Mouse (Mus musculus) layer of hippocampus, adult 8-10 months (tissue): ENCODE results near the gene Prss34. TPM values are rescaled to one million over a fixed set of nuclear protein-coding genes. Genes with fewer than 3 reads are reported as not detected.

Experiments
- DNase-seq, 2 experiments: peaks; one replicate each; pipeline ENCODE4 v3.0.0; 2022; ENCODE audit warnings: low spot score in 2 of 2
- total RNA-seq, 4 experiments: library from RNA; stranded (reverse); gene quantifications; 2 replicates each; pipeline ENCODE4 v1.2.4; 2022

Prss34 gene
- total RNA-seq, 4 experiments from 2014 or later: not detected

DNA sequence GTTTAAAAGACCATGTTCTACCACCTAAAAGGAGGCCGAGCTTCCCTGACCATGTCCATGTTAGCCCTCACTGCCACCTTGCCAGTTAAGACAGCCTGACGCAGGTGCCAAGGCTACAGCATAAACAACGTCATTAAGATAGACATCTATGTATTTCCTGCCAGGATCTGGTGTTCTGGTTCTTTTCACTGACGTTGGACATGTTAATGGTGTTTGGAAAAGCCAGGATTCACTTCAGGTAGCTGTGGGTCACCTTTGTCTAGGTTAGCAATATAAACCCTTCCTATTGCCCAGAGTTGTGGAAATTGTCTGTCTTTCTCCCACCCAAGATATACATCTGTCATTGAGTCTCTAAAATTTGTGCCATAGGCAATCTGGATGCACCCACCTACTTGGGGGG, 10.2 kb downstream of the Prss34 start, which contains the start of gene Prss28:
Prss28 (plus strand) TSS at position 301 of the 400 bp plus-strand sequence.
- DNase-seq: no peak

GRCm38 (mm10) chr17:25318354-25318753, 20.2 kb downstream of the Prss34 start, which contains the start of gene Prss29:
Gene Prss29 (plus strand): TSS chr17:25318654.
- no peak for DNase-seq

DNA sequence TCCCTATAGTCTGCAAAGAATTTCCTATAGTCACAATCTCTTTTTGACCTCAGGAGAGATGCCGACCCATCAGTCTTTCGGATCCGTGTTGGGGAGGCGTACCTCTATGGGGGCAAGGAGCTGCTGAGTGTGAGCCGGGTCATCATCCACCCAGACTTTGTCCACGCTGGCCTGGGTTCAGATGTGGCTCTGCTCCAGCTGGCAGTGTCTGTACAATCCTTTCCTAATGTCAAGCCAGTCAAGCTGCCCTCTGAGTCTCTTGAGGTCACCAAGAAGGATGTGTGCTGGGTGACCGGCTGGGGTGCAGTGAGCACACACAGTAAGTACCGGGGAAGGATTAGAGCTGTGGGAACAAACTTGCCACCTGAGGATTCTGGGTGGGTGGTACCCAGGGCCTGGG, 22.6 kb downstream of the Prss34 start:
- no peak for DNase-seq

GRCm38 (mm10) chr17:25322930-25323329, 24.7 kb downstream of the Prss34 start:
- DNase-seq: no peak

- DNase-seq: no peak
Observed at GRCm38 (mm10) chr17:25332321-25332720, 34.1 kb downstream of the Prss34 start.

GRCm38 (mm10) chr17:25333943-25334342, 35.7 kb downstream of the Prss34 start:
- DNase-seq: peak; percentile 12 to 51

GRCm38 (mm10) chr17:25338218-25338617, 40.0 kb downstream of the Prss34 start:
- no peak for DNase-seq

DNA sequence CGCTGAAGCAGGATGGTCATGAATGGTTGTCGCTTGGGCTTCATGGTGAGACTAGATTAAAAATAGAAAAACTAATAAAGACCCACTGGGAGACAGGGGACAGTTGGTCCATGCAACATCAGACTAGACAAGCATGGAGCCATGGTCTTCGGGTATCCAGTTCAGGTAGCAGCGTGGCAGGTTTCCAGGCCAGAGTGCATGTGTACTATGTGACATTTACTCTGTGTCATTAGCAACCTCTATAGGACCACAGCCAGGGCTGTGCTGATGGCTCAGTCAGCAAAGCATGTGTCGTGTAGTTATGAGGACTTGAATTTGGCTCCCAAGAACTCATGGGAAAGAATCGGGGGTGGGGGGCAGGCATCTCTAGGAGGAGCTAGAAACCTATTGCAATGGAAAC, 41.8 kb downstream of the Prss34 start:
- DNase-seq: no peak

DNA sequence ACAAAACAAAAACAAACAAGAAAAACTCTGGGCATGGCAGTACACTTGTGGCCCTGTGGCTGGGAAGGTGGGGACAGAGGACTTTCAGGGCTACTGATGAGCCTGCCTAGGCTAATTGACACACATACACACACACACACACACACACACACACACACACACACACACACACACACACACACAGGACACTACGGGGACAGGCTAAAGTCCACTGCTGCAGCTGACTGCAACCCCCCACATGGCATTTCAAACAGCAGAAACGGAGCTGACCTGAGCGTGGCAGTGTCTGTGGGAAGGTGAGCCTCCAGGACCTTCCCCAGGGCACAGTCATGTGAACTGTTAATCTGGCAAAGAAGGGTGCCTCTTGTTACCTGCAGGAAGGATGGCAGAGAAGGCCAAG, 43.3 kb downstream of the Prss34 start:
- DNase-seq: no peak

DNA sequence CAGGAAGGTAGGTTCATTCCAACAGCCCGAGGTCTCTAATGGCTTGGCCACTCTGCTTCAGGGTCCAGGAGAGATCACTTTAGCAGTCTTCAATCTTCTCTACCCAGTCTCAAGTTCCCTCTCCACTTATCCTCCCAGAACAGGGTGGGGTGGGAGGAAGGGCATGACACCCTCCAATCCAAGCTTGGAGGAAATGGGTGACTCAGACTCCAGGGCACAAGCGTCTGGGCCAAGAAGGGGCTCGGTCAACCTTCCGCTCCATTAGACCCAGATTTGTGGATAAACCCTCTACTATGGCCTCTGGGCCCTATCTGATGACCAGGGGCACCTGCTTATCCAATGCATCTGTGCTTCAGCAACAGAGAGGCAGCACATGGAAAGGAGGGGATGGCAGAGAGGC, 47.3 kb downstream of the Prss34 start, which contains the start of gene Tpsab1:
Tpsab1 (minus strand) TSS at position 101 of the 400 bp plus-strand sequence.
- no peak for DNase-seq

Other genes starting within 250 kb of the Prss34 start
- gene Tmem204, start 214.8 kb upstream of the Prss34 start, total RNA-seq: 1 to 10 TPM; 7.4 to 9.3 (median 8.1) TPM
- gene Telo2, start 182.4 kb upstream of the Prss34 start, total RNA-seq: 10 to 100 TPM; 32.8 to 38.7 (median 36.8) TPM
- 1 to 10 TPM in 3 of 4 experiments, under 1 TPM in 1; 0.89 to 3.9 (median 1.8) TPM for gene Ptx4, start 177.6 kb upstream of the Prss34 start, total RNA-seq
- gene Clcn7, start 165.0 kb upstream of the Prss34 start, total RNA-seq: 10 to 100 TPM; 54.7 to 61.5 (median 58.9) TPM
- gene Ccdc154, start 135.9 kb upstream of the Prss34 start, total RNA-seq: under 1 TPM in 1 of 4 experiments, not detected in 3; 0.18 TPM
- gene Gm38655, start 122.9 kb upstream of the Prss34 start, total RNA-seq: not detected
- 10 to 100 TPM; 19.7 to 21.1 (median 20.8) TPM for gene BC003965, start 113.8 kb upstream of the Prss34 start, total RNA-seq
- gene Unkl, start 110.0 kb upstream of the Prss34 start, total RNA-seq: 10 to 100 TPM; 36.0 to 42.6 (median 39.6) TPM
- gene Gnptg, start 58.3 kb upstream of the Prss34 start, total RNA-seq: 10 to 100 TPM; 70.8 to 79.1 (median 76.3) TPM
- gene Tsr3, start 58.2 kb upstream of the Prss34 start, total RNA-seq: 10 to 100 TPM; 22.9 to 28.4 (median 24.9) TPM
- 10 to 100 TPM in 3 of 4 experiments, 1 to 10 TPM in 1; 9.6 to 16.7 (median 11.0) TPM for gene Baiap3, start 42.0 kb upstream of the Prss34 start, total RNA-seq
- gene Ube2i, start 23.8 kb upstream of the Prss34 start, total RNA-seq: 100 to 1,000 TPM; 212 to 231 (median 228) TPM
- gene Prss28, start 10.3 kb downstream of the Prss34 start, total RNA-seq: not detected
- not detected for gene Prss29, start 20.3 kb downstream of the Prss34 start, total RNA-seq
- gene Tpsab1, start 47.2 kb downstream of the Prss34 start, total RNA-seq: not detected
- gene Tpsb2, start 67.9 kb downstream of the Prss34 start, total RNA-seq: 1 to 10 TPM in 1 of 4 experiments, under 1 TPM in 3; 0.31 to 1.0 (median 0.59) TPM
- gene Tpsg1, start 70.9 kb downstream of the Prss34 start, total RNA-seq: under 1 TPM in 1 of 4 experiments, not detected in 3; 0.47 TPM
- 100 to 1,000 TPM in 2 of 4 experiments, 10 to 100 TPM in 2; 92.8 to 120 (median 105) TPM for gene Cacna1h, start 135.4 kb downstream of the Prss34 start, total RNA-seq
- gene Tekt4, start 156.2 kb downstream of the Prss34 start, total RNA-seq: 1 to 10 TPM in 3 of 4 experiments, under 1 TPM in 1; 0.96 to 1.8 (median 1.2) TPM
- under 1 TPM in 3 of 4 experiments, not detected in 1; 0.10 to 0.20 (median 0.18) TPM for gene Sstr5, start 198.9 kb downstream of the Prss34 start, total RNA-seq